Mouse (Mus musculus) activated CD4-positive, CD25-positive, alpha-beta regulatory T cell, adult 4 months (primary cell): ENCODE data around the gene Fermt1. TPM values are rescaled to one million over a fixed set of nuclear protein-coding genes. Genes with fewer than 3 reads are reported as not detected.

Source experiments
- polyA plus RNA-seq, 2 experiments: library from polyadenylated mRNA; unstranded; fragments of 100-300 nt; shearing (Covaris generic); gene quantifications; one replicate each; pipeline ENCODE4 v1.2.1; 2017

Fermt1 gene
- polyA plus RNA-seq, 2 experiments from 2014 or later, result not detected

Other genes with a start within 250 kb of the Fermt1 start
- under 1 TPM in 1 of 2 experiments, not detected in 1; 0.16 TPM for gene Chgb, start 164.6 kb downstream of the Fermt1 start, polyA plus RNA-seq
- 10 to 100 TPM; 41.9 to 47.2 TPM for gene Trmt6, start 129.9 kb downstream of the Fermt1 start, polyA plus RNA-seq
- gene Mcm8, start 129.8 kb downstream of the Fermt1 start, polyA plus RNA-seq, result 1 to 10 TPM; 1.1 to 3.2 TPM
- gene Crls1, start 99.2 kb downstream of the Fermt1 start, polyA plus RNA-seq, result 1 to 10 TPM; 2.9 to 3.8 TPM
- under 1 TPM in 1 of 2 experiments, not detected in 1; 0.69 TPM for gene Lrrn4, start 65.0 kb downstream of the Fermt1 start, polyA plus RNA-seq